Mouse (Mus musculus) spleen, adult 18-20 months (tissue): ENCODE results near the gene D430042O09Rik.
"Not testable (repeated sequence)": the region's sequence is repeated elsewhere in the genome, so short reads cannot be mapped to it uniquely, and the experiment has no call there.

ENCODE experiments used
- DNase-seq, 2 experiments: peaks; one replicate each; pipeline ENCODE4 v3.0.0; 2022; ENCODE audit warnings: mixed read lengths in 2 of 2

D430042O09Rik gene

GRCm38 (mm10) chr7:125707593-125708022 is at the start of gene D430042O09Rik, which contains the start of gene Gtf3c1:
TSS of gene D430042O09Rik (plus strand) at chr7:125707888.
TSS of gene Gtf3c1 (minus strand) at chr7:125707780.
- DNase-seq, result peak; percentile 99 to 100

- no peak for DNase-seq
Observed at GRCm38 (mm10) chr7:125663654-125664053, 44.0 kb upstream of the D430042O09Rik start.

GRCm38 (mm10) chr7:125670865-125671264 is 36.8 kb upstream of the D430042O09Rik start:
- no peak for DNase-seq

GRCm38 (mm10) chr7:125671396-125671795 is 36.3 kb upstream of the D430042O09Rik start:
- DNase-seq, result no peak

- DNase-seq, result peak in 1 of 2 experiments; percentile 60
Observed at GRCm38 (mm10) chr7:125674916-125675315, 32.8 kb upstream of the D430042O09Rik start.

- DNase-seq, result no peak
Observed at GRCm38 (mm10) chr7:125678756-125679155, 28.9 kb upstream of the D430042O09Rik start.

- DNase-seq, result peak in 1 of 2 experiments; percentile 9
Observed at GRCm38 (mm10) chr7:125679936-125680335, 27.8 kb upstream of the D430042O09Rik start.

- no peak for DNase-seq
Observed at GRCm38 (mm10) chr7:125690516-125690915, 17.2 kb upstream of the D430042O09Rik start.

- no peak for DNase-seq
Observed at GRCm38 (mm10) chr7:125694056-125694455, 13.6 kb upstream of the D430042O09Rik start.

GRCm38 (mm10) chr7:125702791-125703190 is 4.9 kb upstream of the D430042O09Rik start:
- no peak for DNase-seq

GRCm38 (mm10) chr7:125707186-125707585 is 502 bp upstream of the D430042O09Rik start:
- peak in 1 of 2 experiments; percentile 66 for DNase-seq

GRCm38 (mm10) chr7:125708100-125708499 is 412 bp downstream of the D430042O09Rik start:
- DNase-seq, result no peak

- not testable (repeated sequence) for DNase-seq
Observed at GRCm38 (mm10) chr7:125713542-125714055, 5.9 kb downstream of the D430042O09Rik start.

- no peak for DNase-seq
Observed at GRCm38 (mm10) chr7:125714803-125715202, 7.1 kb downstream of the D430042O09Rik start.

GRCm38 (mm10) chr7:125716724-125717123 is 9.0 kb downstream of the D430042O09Rik start:
- DNase-seq, result no peak

GRCm38 (mm10) chr7:125717612-125718011 is 9.9 kb downstream of the D430042O09Rik start:
- DNase-seq, result no peak

GRCm38 (mm10) chr7:125720370-125720769 is 12.7 kb downstream of the D430042O09Rik start:
- DNase-seq, result no peak

GRCm38 (mm10) chr7:125721033-125721432 is 13.3 kb downstream of the D430042O09Rik start:
- no peak for DNase-seq

GRCm38 (mm10) chr7:125722127-125722526 is 14.4 kb downstream of the D430042O09Rik start:
- no peak for DNase-seq

GRCm38 (mm10) chr7:125723189-125723972 is 15.7 kb downstream of the D430042O09Rik start:
- no peak for DNase-seq

GRCm38 (mm10) chr7:125731679-125732078 is 24.0 kb downstream of the D430042O09Rik start:
- no peak for DNase-seq

- no peak for DNase-seq
Observed at GRCm38 (mm10) chr7:125733791-125734190, 26.1 kb downstream of the D430042O09Rik start.

GRCm38 (mm10) chr7:125736366-125737015 is 28.8 kb downstream of the D430042O09Rik start:
- no peak for DNase-seq

- DNase-seq, result no peak
Observed at GRCm38 (mm10) chr7:125740521-125740920, 32.8 kb downstream of the D430042O09Rik start.
